Mouse (Mus musculus): ENCODE measurements around the gene Six1.

DNA sequence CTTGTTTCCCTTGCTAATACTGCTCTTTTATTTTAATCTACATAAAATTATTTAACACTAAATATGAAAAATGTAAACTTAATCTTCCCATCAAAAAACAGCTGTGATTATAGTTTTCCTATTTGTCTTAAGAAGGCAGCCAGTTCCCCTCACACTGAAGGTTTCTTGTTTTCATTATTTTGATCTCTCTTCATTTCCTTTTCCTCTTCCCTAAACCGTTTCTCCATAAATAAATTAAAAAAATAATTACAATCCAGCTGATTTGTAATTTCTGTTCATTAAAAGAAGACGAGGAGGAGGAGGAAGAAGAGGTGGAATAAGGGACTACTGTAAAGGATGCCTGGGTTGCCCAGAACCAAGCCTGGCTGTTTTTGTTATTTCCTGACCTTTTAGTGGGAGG lies 10.8 kb downstream of the Six1 start:
- TF ChIP-seq CTCF (IDR thresholded peaks at IDR 0.05; ENCODE audit: low read depth, low read length) (no peak), TAL1 (conservative IDR thresholded peaks at IDR 0.05; ENCODE audit: low read depth, low read length) (no peak)
